Mouse (Mus musculus): ENCODE results near the gene Tyk2. TPM values are rescaled to one million over a fixed set of nuclear protein-coding genes. Genes with fewer than 3 reads are reported as not detected.

Tyk2 gene
- total RNA-seq (2015) (24.9 and 30.9 TPM in 2 replicates), total RNA-seq (2017) (33.5 and 37.0 TPM in 2 replicates)

DNA sequence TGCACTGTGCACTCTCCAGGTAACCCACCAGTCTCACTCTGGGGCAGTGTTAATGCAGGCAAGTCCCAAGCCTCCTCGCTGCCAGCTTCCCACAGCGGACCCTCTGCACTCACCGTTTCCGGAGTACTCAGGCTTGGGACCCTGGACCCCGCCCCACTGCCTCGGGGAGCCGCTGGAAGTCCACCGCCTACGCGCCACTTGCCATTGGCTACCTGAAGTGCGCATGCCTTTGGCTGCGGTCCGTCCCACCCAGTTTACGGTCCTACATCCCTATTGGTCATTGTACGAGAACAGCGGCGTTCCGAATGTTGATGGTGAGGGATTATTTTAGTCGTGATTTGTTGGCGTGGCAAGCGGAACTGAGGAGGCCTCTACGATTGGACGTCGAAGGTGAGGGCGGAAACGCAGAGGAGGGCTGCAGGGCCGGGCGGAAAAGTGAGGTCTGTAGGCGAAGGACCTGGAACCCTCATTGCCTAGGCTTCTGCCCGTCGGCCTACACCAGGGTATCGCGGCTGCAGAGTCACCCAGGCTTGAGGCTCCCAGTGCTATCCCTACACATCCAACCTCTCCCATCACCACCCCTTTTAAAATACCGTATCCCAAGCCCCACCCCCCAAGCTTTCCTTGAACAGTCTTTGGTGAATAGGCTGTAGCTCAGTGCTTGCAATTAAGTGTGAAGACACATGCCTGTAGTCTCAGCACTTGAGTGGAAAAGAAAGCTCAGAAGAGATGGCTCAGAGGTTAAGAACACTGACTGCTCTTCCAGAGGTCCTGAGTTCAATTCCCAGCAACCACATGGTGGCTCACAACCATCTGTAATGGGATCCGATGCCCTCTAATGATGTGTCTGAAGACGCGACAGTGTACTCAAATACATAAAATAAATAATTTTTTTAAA is at the start of gene Tyk2:
Gene Tyk2, minus strand, starts transcription at position 185 of the 898 bp plus-strand sequence.
- ATAC-seq (ENCODE audit: poor library complexity, severe bottlenecking): peak; percentile 95

DNA sequence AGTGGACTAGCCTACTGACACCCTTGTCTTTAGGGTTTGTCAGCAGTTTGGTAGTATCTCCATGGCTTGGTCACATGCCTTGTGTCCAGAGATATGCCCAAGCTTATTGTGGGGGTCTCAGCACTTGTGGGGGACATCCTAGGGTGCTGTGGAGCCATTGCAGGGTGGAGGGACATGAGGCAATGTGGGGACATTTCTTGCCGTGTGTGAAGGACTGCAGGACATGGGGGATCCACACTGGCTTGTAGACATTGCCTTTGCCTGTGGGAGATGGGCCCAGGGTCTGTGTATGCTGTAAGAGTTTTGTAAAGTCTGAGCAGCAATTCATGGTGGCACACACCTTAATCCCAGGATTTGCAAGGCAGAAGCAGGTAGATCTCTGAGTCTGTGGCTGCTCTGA is 49.8 kb upstream of the Tyk2 start:
- ATAC-seq (ENCODE audit: poor library complexity, severe bottlenecking): no peak

DNA sequence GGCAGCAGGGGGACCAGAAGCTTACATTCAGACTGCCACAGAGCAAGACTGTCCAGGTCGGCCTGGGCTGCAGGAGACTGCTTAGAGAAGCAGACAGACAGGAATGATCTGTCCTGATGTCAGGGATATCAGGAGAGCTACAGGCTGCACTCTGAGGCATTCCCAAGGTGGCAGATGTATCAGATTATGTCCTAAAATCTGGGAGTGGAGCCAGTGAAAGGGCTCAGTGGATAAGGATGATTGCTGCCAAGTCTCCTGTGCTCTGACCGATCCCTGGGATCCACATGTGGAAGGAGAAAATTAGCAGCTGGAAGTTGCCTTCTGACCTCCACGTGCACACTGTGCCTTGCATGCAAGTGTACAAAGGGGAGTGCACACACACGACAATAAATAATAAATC is 49.4 kb upstream of the Tyk2 start:
- no peak for ATAC-seq (ENCODE audit: poor library complexity, severe bottlenecking)

DNA sequence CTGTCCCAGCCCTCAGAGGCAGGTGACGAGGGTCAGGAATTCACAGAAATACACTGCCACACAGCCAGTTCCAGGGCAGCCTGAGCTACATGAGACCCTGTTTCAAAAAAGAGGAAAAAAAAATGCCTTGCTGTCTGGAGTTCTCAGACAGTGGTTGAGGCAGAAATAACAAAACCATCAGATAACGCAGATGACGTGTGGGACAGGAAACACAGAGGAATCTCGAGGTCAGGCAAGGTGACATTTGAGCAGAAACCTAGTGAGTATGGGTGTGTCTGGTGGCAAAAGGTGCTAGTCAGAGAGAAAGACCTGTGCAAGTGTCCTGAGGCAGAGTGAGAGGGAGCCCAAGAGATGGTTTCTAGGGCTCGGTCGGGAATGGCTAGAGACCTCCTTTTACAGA is 41.3 kb upstream of the Tyk2 start:
- ATAC-seq (ENCODE audit: poor library complexity, severe bottlenecking): no peak

DNA sequence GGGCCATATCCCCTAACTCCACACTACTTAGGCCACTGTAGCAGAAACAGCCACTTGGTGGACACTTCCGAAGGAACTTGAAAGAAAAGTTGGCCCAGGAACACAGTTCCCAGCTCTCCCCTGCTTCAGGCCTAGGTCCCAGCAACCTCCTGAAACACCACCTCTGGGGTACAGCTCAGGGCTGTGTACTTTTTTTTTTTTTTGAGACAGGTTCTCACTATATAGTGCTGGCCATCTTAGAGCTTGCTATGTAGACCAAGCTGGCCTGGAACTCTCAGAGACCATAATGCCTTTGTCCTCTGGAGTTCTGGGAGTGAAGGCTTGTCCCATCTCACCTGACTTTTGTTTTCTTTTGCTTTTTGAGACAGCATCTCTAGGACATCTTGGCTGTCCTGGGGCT is 38.1 kb upstream of the Tyk2 start:
- ATAC-seq (ENCODE audit: poor library complexity, severe bottlenecking): no peak

DNA sequence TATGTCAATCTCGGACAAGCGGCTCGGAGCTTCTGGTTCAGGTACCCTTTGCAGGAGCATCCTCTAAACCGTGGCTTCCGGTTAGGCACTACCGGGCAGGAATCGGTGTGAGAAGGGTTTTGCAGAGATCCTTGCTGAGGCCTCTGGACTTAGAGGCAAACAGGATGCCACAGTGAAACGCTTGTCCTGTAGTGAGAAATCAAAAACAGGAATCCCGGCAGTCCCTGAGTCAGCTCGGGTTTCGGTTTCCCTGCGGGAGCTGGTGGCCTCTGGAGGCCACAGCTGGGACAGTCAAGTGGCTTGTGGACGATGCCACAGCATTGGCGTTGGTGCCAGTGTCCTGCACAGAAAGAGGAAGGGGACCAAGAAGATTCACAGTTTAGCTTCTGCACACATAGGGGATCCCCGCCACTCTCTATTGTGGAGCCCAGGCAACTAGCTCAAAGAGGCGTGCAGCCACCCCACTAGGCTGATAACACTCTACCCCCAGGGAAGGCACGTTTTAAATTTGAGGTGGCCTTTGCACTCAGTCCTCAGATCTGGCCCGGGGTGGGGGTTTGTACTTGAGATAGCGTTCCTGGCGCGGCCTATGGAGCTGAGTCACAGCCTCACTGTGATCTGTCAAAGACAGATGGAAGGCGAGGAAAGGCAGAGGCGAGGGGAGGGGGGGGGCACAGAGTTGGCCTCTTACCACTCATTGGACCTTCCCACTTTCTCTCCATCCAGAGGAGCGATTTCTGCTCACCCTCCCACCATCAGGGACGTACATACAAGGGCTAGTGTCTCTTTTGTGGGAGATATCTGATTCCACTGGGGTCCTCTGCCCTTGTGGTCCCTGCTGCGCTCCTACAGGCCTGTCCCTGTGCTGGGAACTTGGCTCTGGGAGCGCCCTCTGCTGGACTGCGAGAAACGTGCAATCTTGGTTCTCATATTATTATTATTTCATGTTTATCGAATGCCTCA is 37.4 kb upstream of the Tyk2 start:
- peak; percentile 70 for ATAC-seq (ENCODE audit: poor library complexity, severe bottlenecking)

DNA sequence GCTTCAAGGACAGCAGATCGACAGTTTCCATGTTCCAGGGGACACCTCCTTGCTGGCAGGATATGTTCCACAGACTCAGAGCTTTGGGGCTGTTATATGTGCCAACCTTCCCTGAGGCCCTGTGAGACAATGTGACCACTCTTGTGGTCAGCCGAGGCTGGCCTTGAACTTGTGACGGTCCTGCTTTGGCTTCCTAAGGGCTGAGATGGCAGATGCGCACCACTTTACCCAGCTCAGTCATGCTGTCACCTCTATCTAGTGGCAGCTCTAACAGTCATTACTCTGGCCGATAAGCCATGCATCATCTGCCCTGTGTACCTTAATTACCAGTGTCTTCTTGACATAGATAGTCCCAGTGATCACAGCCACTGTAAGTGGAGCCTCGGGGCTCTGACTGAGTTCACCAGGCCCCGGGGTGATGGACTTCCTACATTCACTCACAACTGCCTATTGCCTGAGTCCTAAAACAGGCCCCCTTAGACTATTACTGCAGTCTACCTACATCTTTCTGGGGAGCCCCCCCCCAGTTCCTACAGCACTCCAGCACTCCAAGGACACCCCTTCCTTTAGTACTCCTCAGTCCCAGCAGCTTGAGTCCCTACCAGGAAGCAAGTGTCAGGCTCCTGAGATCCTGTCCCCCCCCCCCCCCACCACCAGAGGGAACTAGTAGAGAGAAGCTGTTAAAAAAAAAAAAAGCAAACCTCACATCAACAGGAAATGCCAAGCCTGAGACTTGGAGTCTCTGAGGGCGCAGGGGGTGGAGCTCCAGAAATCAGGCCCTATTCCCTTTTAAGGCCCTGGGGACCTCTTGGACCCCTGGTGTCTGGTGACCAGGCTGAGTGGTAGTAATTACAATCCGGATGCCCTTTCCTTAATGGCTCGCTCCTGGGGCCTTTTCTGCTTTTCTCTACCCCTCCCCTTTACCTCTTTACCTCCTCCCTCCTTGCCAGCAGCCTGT is 36.4 kb upstream of the Tyk2 start:
- peak; percentile 36 for ATAC-seq (ENCODE audit: poor library complexity, severe bottlenecking)

DNA sequence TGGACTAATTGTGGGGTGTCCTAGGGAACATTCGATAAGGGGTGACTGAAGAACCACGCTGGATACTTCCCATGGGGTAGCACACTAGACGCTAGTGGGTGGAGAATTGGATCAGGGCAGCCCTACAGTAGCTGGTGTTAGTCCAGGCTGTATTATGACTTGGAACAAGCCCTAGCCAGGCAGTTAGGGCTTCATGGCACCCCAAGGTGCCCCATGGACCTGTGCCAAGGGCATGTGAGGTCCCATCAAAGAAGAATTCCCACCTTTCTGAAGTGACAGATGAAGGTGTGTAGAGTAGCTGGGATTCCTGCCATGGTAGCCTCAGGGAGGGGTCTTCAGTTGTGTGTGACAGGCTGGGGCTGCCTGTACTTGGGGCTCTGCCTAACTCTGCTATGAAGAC is 35.5 kb upstream of the Tyk2 start:
- no peak for ATAC-seq (ENCODE audit: poor library complexity, severe bottlenecking)

DNA sequence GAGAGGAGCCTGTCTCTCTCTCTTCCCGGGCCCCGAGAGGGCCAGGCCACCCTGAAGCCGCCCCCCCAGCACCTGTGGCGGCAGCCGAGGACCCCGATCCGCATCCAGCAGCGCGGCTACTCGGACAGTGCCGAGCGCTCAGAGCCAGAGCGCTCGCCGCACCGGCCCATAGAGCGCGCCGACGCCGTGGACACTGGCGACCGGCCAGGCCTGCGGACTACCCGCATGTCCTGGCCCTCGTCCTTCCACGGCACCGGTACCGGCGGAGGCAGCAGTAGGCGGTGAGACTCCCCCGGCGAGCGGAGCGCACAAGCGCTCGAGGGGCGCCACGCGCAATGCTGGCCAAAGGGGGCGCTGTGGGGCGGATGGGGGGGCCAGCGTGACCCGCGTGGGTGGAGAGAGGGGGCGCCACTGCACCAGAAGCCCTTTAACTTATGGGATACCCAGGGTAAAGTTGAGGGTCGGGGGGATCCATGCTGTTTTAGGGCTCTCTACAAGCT is 35.0 kb upstream of the Tyk2 start:
- no peak for ATAC-seq (ENCODE audit: poor library complexity, severe bottlenecking)

DNA sequence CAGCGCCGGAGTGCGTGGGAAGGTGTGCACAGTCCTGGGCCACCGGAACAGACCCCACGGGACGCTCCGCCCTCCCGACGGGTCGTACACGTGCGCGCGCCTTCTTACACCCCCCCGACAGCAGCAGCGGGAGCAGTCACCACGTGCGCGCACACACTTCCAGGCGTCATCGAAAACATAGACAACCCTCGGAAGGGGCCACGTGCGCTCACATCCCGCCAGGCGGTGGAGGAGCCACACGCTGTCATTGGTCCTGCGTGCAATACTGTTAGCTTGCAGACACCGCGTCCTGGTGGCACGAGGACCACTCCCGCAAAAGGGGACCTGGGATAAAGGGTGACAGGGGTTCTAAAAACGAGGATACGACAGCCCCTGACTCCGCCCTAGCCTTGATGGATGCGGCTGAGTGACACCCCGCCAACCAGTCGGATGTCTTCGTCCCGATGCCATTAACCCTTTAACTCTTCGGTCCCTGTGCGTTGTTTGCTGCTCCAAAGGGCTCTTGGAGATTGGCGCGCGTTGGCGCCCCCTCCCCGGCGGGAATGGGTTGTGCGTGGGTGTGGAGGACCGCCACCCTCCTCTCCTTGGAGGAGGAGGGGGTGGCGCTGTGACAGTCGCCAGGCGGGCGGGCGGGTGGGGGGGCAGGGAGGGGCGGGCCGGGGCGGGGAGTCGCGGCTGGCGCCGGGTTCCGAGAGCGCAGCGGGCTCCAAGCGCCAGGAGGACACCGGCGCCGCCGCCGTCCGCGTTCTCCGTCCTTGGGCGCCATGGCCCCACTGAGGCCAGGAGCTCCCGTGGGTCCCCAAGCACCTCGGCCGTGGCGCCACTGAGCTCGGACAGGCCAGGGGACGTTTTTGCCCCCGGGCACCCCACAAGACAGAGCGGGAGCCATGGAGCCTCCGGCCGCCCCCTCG is 34.3 kb upstream of the Tyk2 start, which contains the start of gene Pde4a:
Gene Pde4a, plus strand, starts transcription at position 674 of the 911 bp plus-strand sequence.
- ATAC-seq (ENCODE audit: poor library complexity, severe bottlenecking): no peak

DNA sequence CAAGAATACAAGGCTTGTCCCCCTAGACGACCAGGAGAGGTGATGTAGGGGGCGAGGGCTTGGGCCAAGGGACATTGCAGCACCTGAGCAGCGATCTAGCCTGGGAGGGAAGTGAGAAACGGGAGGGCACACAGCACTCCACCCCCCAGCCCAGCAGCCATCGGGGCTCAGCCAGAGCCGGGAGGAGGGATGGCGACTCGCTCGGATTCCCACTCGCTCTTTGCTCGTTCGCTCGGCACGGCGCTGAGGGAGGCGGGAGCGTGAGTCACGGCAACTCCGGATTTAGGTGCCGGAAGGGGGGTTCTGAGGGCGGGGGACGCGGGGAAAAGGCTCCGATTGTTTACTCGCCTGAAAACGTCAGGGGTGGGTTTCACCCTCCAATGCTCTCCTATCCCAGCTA is 33.0 kb upstream of the Tyk2 start:
- ATAC-seq (ENCODE audit: poor library complexity, severe bottlenecking): no peak

DNA sequence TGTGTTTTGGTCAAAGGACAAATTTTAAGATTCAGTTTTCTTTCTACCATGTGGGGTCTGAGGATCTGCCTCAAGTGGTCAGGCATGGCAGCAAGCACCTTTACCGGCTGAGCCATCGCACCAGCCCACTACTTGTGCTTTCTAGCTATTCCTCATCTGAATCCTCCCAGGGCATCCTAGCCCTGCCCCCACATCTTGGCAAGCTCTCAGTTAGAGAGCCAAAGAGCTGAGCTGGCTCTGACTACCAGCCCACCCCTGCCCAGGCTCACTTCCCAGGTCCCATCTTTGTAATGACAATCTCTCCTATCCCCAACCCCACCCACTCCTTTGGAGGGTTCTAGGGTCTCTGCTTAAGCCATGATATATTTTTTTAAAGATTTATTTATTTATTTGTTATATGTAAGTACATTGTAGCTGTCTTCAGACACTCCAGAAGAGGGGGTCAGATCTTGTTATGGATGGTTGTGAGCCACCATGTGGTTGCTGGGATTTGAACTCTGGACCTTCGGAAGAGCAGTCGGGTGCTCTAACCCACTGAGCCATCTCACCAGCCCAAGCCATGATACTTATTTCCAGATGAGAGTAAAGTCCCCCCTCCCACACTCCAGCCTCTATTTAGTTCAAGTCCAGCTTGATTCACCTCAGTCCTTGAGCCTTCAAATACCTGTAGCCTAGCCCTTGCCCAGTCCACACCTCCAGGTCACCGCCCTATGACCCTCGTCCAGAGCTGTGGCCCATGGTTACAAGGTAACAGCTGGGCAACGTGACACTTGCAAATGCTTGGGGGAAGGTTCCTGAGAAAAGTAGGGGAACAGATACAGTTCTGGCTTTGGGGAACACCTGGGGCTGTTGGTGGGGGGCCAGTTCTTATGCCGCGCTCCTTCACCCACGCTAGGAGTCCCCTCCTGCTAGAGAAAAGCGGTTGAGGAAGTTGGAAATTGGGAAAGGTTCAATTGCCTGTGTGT is 32.3 kb upstream of the Tyk2 start:
- no peak for ATAC-seq (ENCODE audit: poor library complexity, severe bottlenecking)

DNA sequence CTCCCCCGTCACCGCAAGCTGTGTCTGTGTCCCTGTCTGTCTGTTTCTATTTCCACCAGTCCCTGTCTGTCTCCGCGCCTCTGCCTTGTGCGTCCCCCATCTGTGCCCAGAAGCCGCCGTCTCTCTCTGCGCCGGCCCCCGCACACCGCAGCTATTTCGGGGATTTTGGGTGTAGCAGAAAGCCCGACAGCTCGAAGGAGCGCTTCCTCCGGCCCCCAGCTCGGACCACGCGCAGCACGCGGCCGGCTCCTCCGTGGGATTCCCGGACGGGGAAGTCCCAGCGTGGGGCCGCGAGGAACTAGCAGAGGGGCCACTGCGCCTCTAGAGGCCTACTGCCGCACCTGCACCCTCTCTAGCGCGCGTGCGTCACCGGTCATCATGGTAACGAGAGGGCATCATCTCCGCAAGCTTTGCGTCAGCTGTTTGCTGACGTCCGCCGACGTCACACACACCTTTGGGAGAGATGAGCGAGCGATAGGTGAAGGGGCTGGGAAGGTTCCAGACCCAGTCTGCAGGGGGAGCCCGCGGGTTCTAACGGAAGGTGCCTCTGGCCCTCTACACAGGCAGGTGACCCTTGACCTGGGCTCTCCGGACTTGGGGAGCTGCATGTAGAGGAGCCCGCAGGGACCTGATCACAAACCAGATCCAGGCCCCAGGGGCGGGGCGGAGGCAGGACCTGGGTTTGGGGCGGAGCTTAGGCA is 30.3 kb upstream of the Tyk2 start:
- ATAC-seq (ENCODE audit: poor library complexity, severe bottlenecking): peak; percentile 97

DNA sequence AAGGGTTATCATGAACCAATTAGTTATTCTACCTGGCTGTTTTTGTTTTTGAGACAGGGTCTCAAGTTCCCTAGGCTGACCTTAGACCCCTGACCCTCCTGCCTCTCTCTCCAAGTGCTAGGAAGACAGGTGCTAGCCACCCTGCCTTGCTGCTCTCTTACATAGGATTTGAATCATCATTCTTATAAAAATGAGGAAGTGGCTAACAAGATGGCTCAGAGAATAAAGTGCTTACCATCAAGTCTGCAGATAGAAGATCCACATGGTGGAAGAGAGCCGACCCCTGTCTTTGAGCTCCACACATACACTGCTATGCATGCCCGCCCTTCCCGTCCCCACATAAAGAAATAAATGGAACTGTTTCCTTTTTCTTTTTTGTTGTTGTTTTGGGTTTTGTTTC is 23.7 kb upstream of the Tyk2 start:
- no peak for ATAC-seq (ENCODE audit: poor library complexity, severe bottlenecking)

DNA sequence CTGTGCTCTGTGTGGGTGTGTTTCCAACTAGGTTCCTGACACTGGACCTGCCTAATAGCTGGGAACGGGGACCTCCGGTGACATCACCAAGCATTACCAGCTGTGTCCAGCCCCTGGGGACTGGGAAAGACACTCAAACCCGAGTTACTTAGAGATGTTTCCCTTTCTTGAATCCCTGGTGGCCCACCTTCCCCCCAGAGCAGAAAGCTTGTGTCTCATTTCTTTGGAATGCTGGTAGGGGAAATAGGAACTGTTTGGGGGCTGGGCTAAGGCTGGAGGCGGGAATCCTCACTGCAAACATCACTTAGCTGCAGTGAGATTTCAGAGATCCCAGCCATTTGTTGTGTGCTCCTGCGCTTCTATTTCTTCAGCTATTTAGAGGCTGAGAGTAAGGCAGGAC is 22.8 kb upstream of the Tyk2 start:
- ATAC-seq (ENCODE audit: poor library complexity, severe bottlenecking): no peak

DNA sequence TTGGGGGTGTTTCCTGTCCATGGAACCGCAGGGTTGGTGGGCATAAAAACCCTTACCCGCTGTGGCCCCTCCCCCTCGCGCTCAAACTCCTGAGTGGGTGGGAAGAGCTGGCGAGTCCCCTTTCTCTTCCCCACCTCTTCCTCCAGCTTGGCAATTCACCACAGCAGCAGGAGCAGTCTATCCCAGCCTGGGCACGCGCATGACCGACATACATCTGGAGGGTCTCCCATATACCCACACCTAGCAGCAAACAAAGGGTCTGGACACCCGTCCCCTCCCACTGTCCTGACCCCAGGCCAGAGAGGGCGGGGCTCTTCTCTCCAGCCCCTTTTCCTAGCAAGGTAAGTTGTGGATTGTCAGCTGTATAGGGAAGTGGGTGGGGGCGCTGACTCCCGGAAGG is 22.3 kb upstream of the Tyk2 start:
- ATAC-seq (ENCODE audit: poor library complexity, severe bottlenecking): no peak

DNA sequence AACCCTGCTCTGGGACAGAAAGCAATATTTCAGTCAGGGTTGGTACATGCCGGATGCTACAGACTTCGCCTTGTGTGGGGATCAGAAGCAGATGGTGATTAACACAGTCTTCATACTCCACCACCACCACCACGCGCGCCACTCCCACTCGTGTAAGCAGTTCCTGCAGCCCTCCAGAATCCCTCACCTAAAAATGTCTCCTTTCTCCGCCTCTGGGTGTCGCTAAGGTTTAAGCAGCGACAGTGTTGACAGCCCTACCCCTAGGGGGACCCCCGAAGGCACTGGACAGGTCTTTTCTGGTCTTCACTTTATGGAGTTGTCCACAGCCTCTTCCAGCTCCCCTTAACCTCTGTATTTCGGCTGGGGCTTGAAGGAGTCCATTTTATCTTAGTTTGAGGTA is 21.7 kb upstream of the Tyk2 start:
- peak; percentile 30 for ATAC-seq (ENCODE audit: poor library complexity, severe bottlenecking)

Data from megakaryocyte, adult 5-6 weeks (primary cell).